Mouse (Mus musculus) erythroblast, embryonic 14.5 days (primary cell): ENCODE data around the gene Igf2bp2. TPM values are rescaled to one million over a fixed set of nuclear protein-coding genes. Genes with fewer than 3 reads are reported as not detected.

Source experiments
- H3K27me3 ChIP-seq: 2 replicates; pipeline ENCODE4 v1.6.1; 2012; ENCODE audit warnings: inconsistent platforms; ENCODE audit not compliant: control insufficient read depth
- H3K36me3 ChIP-seq: 2 replicates; pipeline ENCODE4 v1.6.1; 2012; ENCODE audit warnings: mild to moderate bottlenecking, inconsistent platforms; ENCODE audit not compliant: control insufficient read depth
- H3K4me1 ChIP-seq: 2 replicates; pipeline ENCODE4 v1.6.1; 2012; ENCODE audit warnings: inconsistent platforms; ENCODE audit not compliant: control insufficient read depth
- H3K4me3 ChIP-seq: replicated peaks from 2 replicates; pipeline ENCODE3; 2012; ENCODE audit warnings: moderate library complexity, mild to moderate bottlenecking, inconsistent platforms
- H3K9me3 ChIP-seq: 2 replicates; pipeline ENCODE4 v1.6.1; 2012; ENCODE audit warnings: low read length, inconsistent platforms, mixed read lengths; ENCODE audit not compliant: control insufficient read depth
- GATA1 ChIP-seq: IDR thresholded peaks from 2 replicates; pipeline ENCODE4 v1.6.1; 2012; ENCODE audit warnings: low read length, inconsistent platforms, mixed read lengths
- TAL1 ChIP-seq: IDR thresholded peaks from 3 replicates; pipeline ENCODE4 v1.6.1; 2012; ENCODE audit warnings: low read length, inconsistent platforms, mixed read lengths
- polyA plus RNA-seq: library from polyadenylated mRNA; stranded (reverse); fragments of >175 nt; gene quantifications from 2 replicates; pipeline ENCODE4 v1.2.3, GENCODE M21; 2012

Gene Igf2bp2
- polyA plus RNA-seq, 1 experiment = 0.22 TPM

DNA sequence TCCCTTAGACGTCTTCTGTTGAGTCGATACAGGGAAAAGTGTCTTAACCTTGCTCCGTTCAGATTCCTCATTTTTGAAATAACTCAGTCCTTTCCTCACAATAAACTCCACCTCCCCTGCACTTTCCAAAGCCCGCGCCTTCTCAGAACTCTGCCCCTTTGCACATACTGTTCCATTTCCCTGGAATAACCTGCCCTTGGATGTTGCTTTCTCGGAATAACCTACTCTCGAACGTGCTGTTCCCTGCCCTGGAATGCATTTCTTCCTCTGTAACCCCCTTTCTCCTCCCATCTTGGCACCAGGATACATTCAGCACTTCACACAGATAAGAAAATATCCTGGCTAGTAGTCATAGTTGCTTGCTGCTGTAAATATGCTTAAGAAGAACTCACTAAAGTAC, 5.6 kb upstream of the Igf2bp2 start:
- no peaks in the 10 kb centered on the region for H3K4me1 ChIP-seq
- no peaks in the 10 kb centered on the region for H3K9me3 ChIP-seq
- TF ChIP-seq GATA1 (no peak), TAL1 (no peak)
- peaks cover 19% of the 10 kb centered on the region for H3K27me3 ChIP-seq
- H3K36me3 ChIP-seq = no peaks in the 10 kb centered on the region
- H3K4me3 ChIP-seq = no peak overlapping the region

- peaks cover 51% of the 10 kb centered on the region for H3K27me3 ChIP-seq
- no peak for TF ChIP-seq GATA1
- no peak for TF ChIP-seq TAL1
- no peak overlapping the region for H3K4me3 ChIP-seq
- H3K9me3 ChIP-seq = no peaks in the 10 kb centered on the region; the same call in 1 of the 2 replicates
- H3K36me3 ChIP-seq = no peaks in the 10 kb centered on the region
- no peaks in the 10 kb centered on the region; the same call in 1 of the 2 replicates for H3K4me1 ChIP-seq
These were observed 2.5 kb upstream of the Igf2bp2 start for GRCm38 (mm10) chr16:22165556-22165955.

DNA sequence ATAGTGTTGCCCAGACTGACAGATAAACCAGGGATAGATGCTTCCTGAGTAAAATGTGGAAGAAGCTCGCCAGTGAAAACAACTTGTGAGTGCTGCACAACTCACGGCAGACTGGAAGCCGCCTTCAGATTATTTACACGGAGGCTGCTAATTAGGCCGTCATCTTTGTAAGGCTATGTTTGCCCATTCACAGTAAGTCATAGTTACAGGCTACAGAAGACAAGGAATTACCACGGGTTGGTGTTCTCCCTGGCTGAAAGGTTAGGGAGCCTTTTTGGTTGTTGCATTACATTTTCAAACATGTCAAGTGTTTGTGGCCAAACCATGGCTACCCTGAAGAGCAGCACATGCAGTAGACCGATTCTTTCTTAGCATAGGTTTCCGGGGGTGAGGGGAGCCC, 1.3 kb upstream of the Igf2bp2 start:
- H3K36me3 ChIP-seq = no peaks in the 10 kb centered on the region
- H3K9me3 ChIP-seq = no peaks in the 10 kb centered on the region; the same call in 1 of the 2 replicates
- no peaks in the 10 kb centered on the region; the same call in 1 of the 2 replicates for H3K4me1 ChIP-seq
- no peak overlapping the region for H3K4me3 ChIP-seq
- peaks cover 62% of the 10 kb centered on the region for H3K27me3 ChIP-seq
- TF ChIP-seq TAL1 (no peak), GATA1 (no peak)

- Histone ChIP-seq H3K9me3 (no peaks in the 10 kb centered on the region; the same call in 1 of the 2 replicates), H3K4me3 (peak overlapping the region; percentile 54), H3K4me1 (no peaks in the 10 kb centered on the region; the same call in 1 of the 2 replicates), H3K27me3 (peaks cover 72% of the 10 kb centered on the region), H3K36me3 (no peaks in the 10 kb centered on the region)
- no peak for TF ChIP-seq TAL1
- TF ChIP-seq GATA1 = no peak
These were observed 355 bp upstream of the Igf2bp2 start for GRCm38 (mm10) chr16:22163456-22163851.

GRCm38 (mm10) chr16:22162066-22162511, 1.0 kb downstream of the Igf2bp2 start:
- Histone ChIP-seq H3K36me3 (no peaks in the 10 kb centered on the region), H3K4me3 (peak overlapping the region; percentile 59), H3K4me1 (no peaks in the 10 kb centered on the region; the same call in 1 of the 2 replicates), H3K9me3 (no peaks in the 10 kb centered on the region; the same call in 1 of the 2 replicates), H3K27me3 (peaks cover 75% of the 10 kb centered on the region)
- TF ChIP-seq TAL1 = no peak
- TF ChIP-seq GATA1 = no peak

- no peaks in the 10 kb centered on the region; the same call in 1 of the 2 replicates for H3K4me1 ChIP-seq
- H3K9me3 ChIP-seq = no peaks in the 10 kb centered on the region; the same call in 1 of the 2 replicates
- peaks cover 73% of the 10 kb centered on the region for H3K27me3 ChIP-seq
- no peak for TF ChIP-seq GATA1
- no peak for TF ChIP-seq TAL1
- no peaks in the 10 kb centered on the region for H3K36me3 ChIP-seq
- peak overlapping the region; percentile 59 for H3K4me3 ChIP-seq
These were observed 1.6 kb downstream of the Igf2bp2 start for GRCm38 (mm10) chr16:22161351-22162065.

DNA sequence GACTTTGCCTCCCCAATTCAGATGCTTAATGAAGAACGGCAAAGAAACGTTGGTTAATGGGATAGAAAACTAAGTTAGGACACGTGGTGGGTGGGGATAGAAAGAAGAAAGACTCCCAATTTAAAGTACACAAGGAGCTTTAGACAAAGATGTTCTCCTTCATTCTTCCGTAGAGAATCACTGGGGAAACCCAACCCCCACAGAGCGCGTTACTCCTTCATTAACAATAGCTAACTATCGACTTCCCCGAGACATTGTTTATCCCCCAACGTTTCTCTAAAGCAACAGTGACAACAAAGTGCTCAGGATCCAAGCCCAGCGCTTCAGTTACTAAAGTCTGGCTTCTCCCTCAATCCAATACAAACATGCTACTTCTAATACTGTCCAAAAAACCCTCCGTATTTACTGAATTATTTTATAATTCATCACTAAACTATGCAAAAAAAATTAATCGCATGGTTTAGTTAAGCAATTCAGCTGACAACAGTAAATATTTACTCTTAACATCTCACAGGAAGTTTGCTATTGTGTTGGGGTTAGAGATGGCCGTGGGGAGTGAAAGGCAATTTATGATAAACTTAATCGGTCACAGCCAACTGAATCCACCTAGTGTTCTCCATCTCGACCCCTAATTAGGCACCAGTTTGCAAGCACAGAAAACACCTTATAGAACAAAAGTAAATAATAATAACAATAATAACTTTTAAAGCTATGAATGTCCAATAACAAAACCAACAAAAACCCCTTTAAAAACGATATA, 2.5 kb downstream of the Igf2bp2 start:
- H3K4me1 ChIP-seq = no peaks in the 10 kb centered on the region; the same call in 1 of the 2 replicates
- TF ChIP-seq TAL1 (no peak), GATA1 (no peak)
- no peaks in the 10 kb centered on the region; the same call in 1 of the 2 replicates for H3K9me3 ChIP-seq
- no peak overlapping the region for H3K4me3 ChIP-seq
- H3K36me3 ChIP-seq = no peaks in the 10 kb centered on the region
- H3K27me3 ChIP-seq = peaks cover 73% of the 10 kb centered on the region

DNA sequence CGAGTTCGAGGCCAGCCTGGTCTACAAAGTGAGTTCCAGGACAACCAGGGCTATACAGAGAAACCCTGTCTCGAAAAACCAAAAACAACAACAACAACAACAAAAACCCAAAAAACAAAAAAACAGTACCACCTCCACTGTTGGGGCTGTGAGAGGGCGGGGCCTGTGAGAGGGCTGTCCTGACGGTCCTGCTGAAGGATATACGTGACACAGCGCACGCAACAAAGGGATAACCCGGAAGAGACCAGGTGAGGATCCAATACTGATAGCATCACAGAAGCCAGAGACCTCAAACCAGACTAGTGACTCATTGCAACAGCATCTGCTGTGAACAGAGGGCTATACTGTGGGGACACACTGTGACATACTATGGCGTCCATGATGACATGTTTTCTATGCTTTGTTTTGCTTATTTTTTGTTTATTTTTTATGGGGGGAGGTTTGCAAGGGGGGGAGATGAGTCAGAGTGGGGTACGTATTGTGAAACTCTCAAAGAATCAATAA, 10.1 kb downstream of the Igf2bp2 start:
- H3K4me1 ChIP-seq = no peaks in the 10 kb centered on the region
- H3K4me3 ChIP-seq = no peak overlapping the region
- H3K27me3 ChIP-seq = no peaks in the 10 kb centered on the region
- no peaks in the 10 kb centered on the region for H3K9me3 ChIP-seq
- TF ChIP-seq GATA1 = no peak
- TF ChIP-seq TAL1 = no peak
- H3K36me3 ChIP-seq = no peaks in the 10 kb centered on the region

DNA sequence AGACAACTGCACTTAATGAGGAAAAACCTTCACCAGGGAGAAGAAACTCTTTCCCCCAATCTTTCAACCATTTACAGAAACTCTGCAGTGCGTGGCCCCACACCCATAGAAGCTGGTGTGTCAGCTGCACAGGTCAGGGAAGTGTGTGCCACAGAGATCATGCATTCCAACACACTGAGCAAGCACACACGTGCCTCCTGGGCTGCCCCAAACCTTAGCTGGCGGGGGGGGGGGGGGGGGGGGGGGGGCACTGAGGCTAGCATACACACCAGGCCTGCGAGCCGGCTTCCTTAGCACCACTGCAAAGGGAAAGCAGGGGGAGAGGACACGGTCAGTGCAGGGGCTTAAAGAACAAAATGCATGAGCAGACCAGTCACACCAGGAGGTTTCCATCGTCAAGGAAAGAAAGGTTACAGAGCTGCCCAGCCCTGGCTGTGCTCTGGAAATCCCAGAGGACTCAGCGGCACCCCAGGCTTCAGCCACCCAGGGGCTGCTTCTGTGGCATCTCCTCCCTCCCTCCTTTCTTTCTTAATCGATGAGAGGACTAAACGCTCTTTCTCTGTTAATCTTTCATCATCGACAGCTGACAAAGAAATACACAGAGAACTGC, 11.3 kb downstream of the Igf2bp2 start:
- no peaks in the 10 kb centered on the region for H3K4me1 ChIP-seq
- TF ChIP-seq TAL1 (no peak), GATA1 (no peak)
- H3K9me3 ChIP-seq = no peaks in the 10 kb centered on the region
- no peak overlapping the region for H3K4me3 ChIP-seq
- no peaks in the 10 kb centered on the region for H3K36me3 ChIP-seq
- H3K27me3 ChIP-seq = no peaks in the 10 kb centered on the region
